Mouse (Mus musculus): ENCODE data around the gene Unc5c.

DNA sequence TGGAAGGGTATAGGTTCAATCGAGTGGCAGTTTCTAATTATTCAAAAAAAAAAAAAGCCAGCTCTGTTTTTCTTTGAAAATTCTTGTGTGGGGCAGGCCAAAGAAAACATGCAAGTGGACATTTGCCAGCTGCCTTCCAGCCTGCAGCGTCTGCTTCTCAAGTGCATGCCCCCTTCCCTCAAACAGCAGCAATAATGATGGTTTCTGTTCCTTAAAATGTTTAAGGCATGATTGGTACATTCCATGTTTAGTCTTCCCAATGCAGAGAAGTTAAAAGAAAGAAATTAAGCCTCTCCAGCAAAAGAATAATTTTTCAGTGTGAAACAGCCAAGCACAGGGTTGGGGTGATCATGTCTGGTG, 26.9 kb downstream of the Unc5c start:
- TF ChIP-seq POLR2A (IDR thresholded peaks at IDR 0.05; ENCODE audit: extremely low read depth, insufficient read depth, low read length) (no peak), CTCF (IDR thresholded peaks at IDR 0.05; ENCODE audit: extremely low read depth, insufficient read depth, low read length) (no peak)

Measured in cortical plate, adult 2 months (tissue).